ENCODE assay signal across 15 mouse cellular contexts in genomic region chr15:101294028-101294894, GRCm38 (mm10). TPM values are rescaled to one million over a fixed set of nuclear protein-coding genes. Genes with fewer than 3 reads are reported as not detected.
DNase-seq lines count a peak whose midpoint lies in the region; ATAC-seq and TF ChIP-seq lines count a peak whose summit lies in the region.
"Had no signal": no experiment of that assay in that cellular context is flagged by ENCODE, and none has a peak within 500 bp of the region (broad histone marks: within the 10 kb centered on the region; RNA-seq: fewer than 3 reads in every experiment).

No protein-coding gene starts in this region.

- no peaks in the 10 kb centered on the region for H3K9me3 ChIP-seq in forebrain, embryonic 10.5 days
- no peaks in the 10 kb centered on the region for H3K9me3 ChIP-seq in forebrain, embryonic 11.5 days (ENCODE audit: control insufficient read depth, low read length)
- no peaks in the 10 kb centered on the region for H3K9me3 ChIP-seq in intestine, postnatal 0 days (ENCODE audit: control insufficient read depth)
- no peaks in the 10 kb centered on the region for H3K9me3 ChIP-seq in stomach, embryonic 16.5 days (replicated peaks; ENCODE audit: control insufficient read depth, low read length)
- H3K9me3 ChIP-seq: forebrain, embryonic 13.5 days; midbrain, embryonic 15.5 days had no signal

- ATAC-seq in forebrain, embryonic 11.5 days (replicated peaks; ENCODE audit: low FRiP score): no peak
- ATAC-seq in intestine, postnatal 0 days: 0 out of 2 replicates have a peak, but pooled peaks have one; percentile 21
- peak; percentile 71; the same call in 1 of the 2 replicates for ATAC-seq in stomach, embryonic 16.5 days (ENCODE audit: insufficient read depth, low FRiP score)
- ATAC-seq in erythroblast, adult 5-6 weeks (replicated peaks; ENCODE audit: low FRiP score, poor library complexity, severe bottlenecking): no peak
- ATAC-seq: forebrain, embryonic 13.5 days; midbrain, embryonic 15.5 days had no signal

- H3K27me3 ChIP-seq in forebrain, embryonic 10.5 days (ENCODE audit: poor library complexity, severe bottlenecking): no peaks in the 10 kb centered on the region
- H3K27me3 ChIP-seq in forebrain, embryonic 11.5 days (ENCODE audit: control insufficient read depth, insufficient read depth, low read length): no peaks in the 10 kb centered on the region
- H3K27me3 ChIP-seq in intestine, postnatal 0 days (replicated peaks; ENCODE audit: control insufficient read depth, insufficient read depth, low read length): no peaks in the 10 kb centered on the region
- H3K27me3 ChIP-seq in stomach, embryonic 16.5 days (ENCODE audit: control insufficient read depth, insufficient read depth, low read length): no peaks in the 10 kb centered on the region
- H3K27me3 ChIP-seq: forebrain, embryonic 13.5 days; midbrain, embryonic 15.5 days had no signal

- H3K4me1 ChIP-seq in forebrain, embryonic 10.5 days: peaks cover 16% of the 10 kb centered on the region
- no peaks in the 10 kb centered on the region for H3K4me1 ChIP-seq in forebrain, embryonic 11.5 days (replicated peaks; ENCODE audit: control insufficient read depth, insufficient read depth, low read length)
- no peaks in the 10 kb centered on the region for H3K4me1 ChIP-seq in intestine, postnatal 0 days (replicated peaks; ENCODE audit: control insufficient read depth, insufficient read depth, low read length)
- peaks cover 27% of the 10 kb centered on the region for H3K4me1 ChIP-seq in stomach, embryonic 16.5 days (ENCODE audit: control insufficient read depth, insufficient read depth, low read length)
- H3K4me1 ChIP-seq: forebrain, embryonic 13.5 days; midbrain, embryonic 15.5 days had no signal

- H3K9ac ChIP-seq in forebrain, embryonic 11.5 days (ENCODE audit: low read length): no peak overlapping the region
- H3K9ac ChIP-seq in intestine, postnatal 0 days (ENCODE audit: low read depth, low read length): no peak overlapping the region
- H3K9ac ChIP-seq in stomach, embryonic 16.5 days (ENCODE audit: low read length): peak overlapping the region; percentile 56
- H3K9ac ChIP-seq: forebrain, embryonic 13.5 days; midbrain, embryonic 15.5 days had no signal

- 71% methylated on average over 16 of the region's 16 CpGs for WGBS in forebrain, embryonic 10.5 days
- 70% methylated on average over 16 of the region's 16 CpGs for WGBS in forebrain, embryonic 11.5 days
- WGBS in intestine, postnatal 0 days: 49% methylated on average over 16 of the region's 16 CpGs
- 34% methylated on average over 16 of the region's 16 CpGs for WGBS in stomach, embryonic 16.5 days

- no peak for TF ChIP-seq CTCF in intestine, postnatal 0 days (IDR thresholded peaks at IDR 0.05; ENCODE audit: low read depth)

- DNase-seq in forebrain, embryonic 10.5 days (ENCODE audit: extremely low spot score, low spot score): no peak
- no peak for DNase-seq in forebrain, embryonic 11.5 days (ENCODE audit: low spot score)
- DNase-seq in kidney, postnatal 14 days: peak; percentile 48
- no peak for DNase-seq in kidney, postnatal 36 days
- no peak for DNase-seq in adrenal gland, adult 8-10 months
- DNase-seq: cerebellum, postnatal 10 days; layer of hippocampus, adult 9-11 months; thymus, postnatal 4 days had no signal

- no peak overlapping the region for H3K4me3 ChIP-seq in forebrain, embryonic 10.5 days
- H3K4me3 ChIP-seq in forebrain, embryonic 11.5 days (ENCODE audit: low read depth, low read length): no peak overlapping the region
- no peak overlapping the region for H3K4me3 ChIP-seq in intestine, postnatal 0 days (ENCODE audit: low read depth, low read length)
- peak overlapping the region; percentile 31 for H3K4me3 ChIP-seq in stomach, embryonic 16.5 days (replicated peaks; ENCODE audit: low read length)
- H3K4me3 ChIP-seq: forebrain, embryonic 13.5 days; midbrain, embryonic 15.5 days had no signal

- H3K27ac ChIP-seq in forebrain, embryonic 10.5 days: 0 out of 2 replicates have a peak overlapping the region, but pooled peaks have one; percentile 12
- H3K27ac ChIP-seq in forebrain, embryonic 11.5 days (ENCODE audit: low read depth, low read length): no peak overlapping the region
- H3K27ac ChIP-seq in intestine, postnatal 0 days (ENCODE audit: low read depth, low read length): no peak overlapping the region
- H3K27ac ChIP-seq in stomach, embryonic 16.5 days (ENCODE audit: low read length): peak overlapping the region; percentile 73
- H3K27ac ChIP-seq: forebrain, embryonic 13.5 days; midbrain, embryonic 15.5 days had no signal

- H3K4me2 ChIP-seq in forebrain, embryonic 11.5 days (ENCODE audit: low read depth, low read length, severe bottlenecking): no peak overlapping the region
- H3K4me2 ChIP-seq in intestine, postnatal 0 days (replicated peaks; ENCODE audit: low read depth): no peak overlapping the region
- H3K4me2 ChIP-seq in stomach, embryonic 16.5 days (ENCODE audit: low read depth, low read length): peak overlapping the region; percentile 45
- H3K4me2 ChIP-seq: forebrain, embryonic 13.5 days; liver, embryonic 11.5 days; midbrain, embryonic 15.5 days had no signal

- peaks cover 29% of the 10 kb centered on the region for H3K36me3 ChIP-seq in forebrain, embryonic 10.5 days (replicated peaks)
- H3K36me3 ChIP-seq in forebrain, embryonic 11.5 days (ENCODE audit: control insufficient read depth, insufficient read depth, low read length): no peaks in the 10 kb centered on the region
- H3K36me3 ChIP-seq in intestine, postnatal 0 days (ENCODE audit: control insufficient read depth, insufficient read depth): peaks cover 23% of the 10 kb centered on the region
- H3K36me3 ChIP-seq in stomach, embryonic 16.5 days (ENCODE audit: control insufficient read depth, insufficient read depth, low read length): 0 out of 2 replicates have a peak, but pooled peaks cover under 1% of the 10 kb centered on the region

RNA-seq across cellular contexts. Expression of gene 6030408B16Rik, which starts 1.2 kb away (rescaled TPM):
- polyA plus RNA-seq in forebrain, embryonic 10.5 days (2016; fragmentation: Nextera tagmentation; extraction: Ambion mirVana): 0.07 and 0.27 TPM in 2 replicates
- polyA plus RNA-seq in forebrain, embryonic 11.5 days (2014; fragmentation: Nextera tagmentation; extraction: Ambion mirVana): 0.21 and 0.71 TPM in 2 replicates
- 0.48 and 0.77 TPM in 2 replicates for polyA plus RNA-seq in intestine, postnatal 0 days (2015; fragmentation: Nextera tagmentation; extraction: Ambion mirVana)
- polyA plus RNA-seq in stomach, embryonic 16.5 days (2015; fragmentation: Nextera tagmentation; extraction: Ambion mirVana): 9.4 and 9.5 TPM in 2 replicates
- total RNA-seq in erythroblast, adult 5-6 weeks (2015; ENCODE audit: low replicate concordance): not detected in 2 replicates
- total RNA-seq in erythroblast, adult 5-6 weeks (2017; ENCODE audit: low replicate concordance): not detected in 2 replicates
- total RNA-seq in adrenal gland, adult 8-10 months (2022): under 1 TPM; 0.49 to 0.91 (median 0.71) TPM
- total RNA-seq: G1E had no signal
- polyA plus RNA-seq: G1E had no signal

RNA-seq across cellular contexts. Expression of gene Atg101, which starts 10.2 kb away (rescaled TPM):
- 77.2 and 77.8 TPM in 2 replicates for polyA plus RNA-seq in forebrain, embryonic 10.5 days (2016; fragmentation: Nextera tagmentation; extraction: Ambion mirVana)
- 62.1 and 65.7 TPM in 2 replicates for polyA plus RNA-seq in forebrain, embryonic 11.5 days (2014; fragmentation: Nextera tagmentation; extraction: Ambion mirVana)
- 46.5 and 50.9 TPM in 2 replicates for polyA plus RNA-seq in intestine, postnatal 0 days (2015; fragmentation: Nextera tagmentation; extraction: Ambion mirVana)
- 66.9 and 67.0 TPM in 2 replicates for polyA plus RNA-seq in stomach, embryonic 16.5 days (2015; fragmentation: Nextera tagmentation; extraction: Ambion mirVana)
- 7.9 and 14.2 TPM in 2 replicates for total RNA-seq in erythroblast, adult 5-6 weeks (2015; ENCODE audit: low replicate concordance)
- total RNA-seq in erythroblast, adult 5-6 weeks (2017; ENCODE audit: low replicate concordance): 13.0 and 14.1 TPM in 2 replicates
- 10 to 100 TPM; 31.4 to 48.9 (median 37.0) TPM for total RNA-seq in adrenal gland, adult 8-10 months (2022)

RNA-seq across cellular contexts. Expression of gene Nr4a1, which starts 40.2 kb away (rescaled TPM):
- 3.7 and 5.2 TPM in 2 replicates for polyA plus RNA-seq in forebrain, embryonic 10.5 days (2016; fragmentation: Nextera tagmentation; extraction: Ambion mirVana)
- polyA plus RNA-seq in forebrain, embryonic 11.5 days (2014; fragmentation: Nextera tagmentation; extraction: Ambion mirVana): 2.6 and 2.7 TPM in 2 replicates
- polyA plus RNA-seq in intestine, postnatal 0 days (2015; fragmentation: Nextera tagmentation; extraction: Ambion mirVana): 5.9 and 10.0 TPM in 2 replicates
- 12.9 and 13.3 TPM in 2 replicates for polyA plus RNA-seq in stomach, embryonic 16.5 days (2015; fragmentation: Nextera tagmentation; extraction: Ambion mirVana)
- 3.3 and 11.3 TPM in 2 replicates for total RNA-seq in erythroblast, adult 5-6 weeks (2015; ENCODE audit: low replicate concordance)
- 6.0 and 15.7 TPM in 2 replicates for total RNA-seq in erythroblast, adult 5-6 weeks (2017; ENCODE audit: low replicate concordance)
- 100 to 1,000 TPM in 2 of 4 experiments, 10 to 100 TPM in 2; 42.9 to 895 (median 124) TPM for total RNA-seq in adrenal gland, adult 8-10 months (2022)
- total RNA-seq: G1E had no signal

Comparison
In these comparisons a context has a peak if more than half of its experiments do, and no peak if none do; other contexts are left out.
1. H3K27ac ChIP-seq: peak in forebrain, embryonic 10.5 days (single experiment) and stomach, embryonic 16.5 days (single experiment); none in forebrain, embryonic 11.5 days (single experiment) and intestine, postnatal 0 days (single experiment).
2. ATAC-seq: peak in intestine, postnatal 0 days (single experiment) and stomach, embryonic 16.5 days (single experiment); none in forebrain, embryonic 11.5 days (single experiment) and erythroblast, adult 5-6 weeks (single experiment).